Comparison of ENCODE assay signal across 18 mouse cellular contexts in the genomic region with DNA sequence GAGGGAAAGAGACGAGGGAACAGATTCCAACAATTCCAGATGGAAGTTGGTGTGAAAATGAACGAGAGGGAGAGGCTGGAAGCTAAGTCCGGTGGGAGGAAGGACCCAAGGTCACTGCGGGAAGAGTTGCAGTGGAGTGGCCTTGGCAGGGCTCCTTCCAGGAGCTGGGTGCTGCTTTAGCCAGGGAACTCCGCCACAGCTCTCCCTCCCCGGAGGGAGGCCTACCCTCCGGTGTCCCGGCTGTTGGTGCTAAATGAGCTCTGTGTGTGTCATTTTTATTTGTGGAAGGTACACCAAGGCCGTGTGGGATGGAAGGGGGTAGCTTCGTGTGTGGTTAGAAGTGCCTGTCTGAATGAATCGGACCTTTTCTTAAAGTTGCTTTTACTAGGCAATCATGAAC. TPM values are rescaled to one million over a fixed set of nuclear protein-coding genes. Genes with fewer than 3 reads are reported as not detected.
DNase-seq lines count a peak whose midpoint lies in the region; ATAC-seq lines count a peak whose summit lies in the region.
"Had no signal": no experiment of that assay in that cellular context is flagged by ENCODE, and none has a peak within 500 bp of the region (broad histone marks: within the 10 kb centered on the region; RNA-seq: fewer than 3 reads in every experiment).

No protein-coding gene starts in this region.

- 58% methylated on average over 11 of the region's 11 CpGs for WGBS in intestine, embryonic 15.5 days

- no peak for ATAC-seq in intestine, embryonic 15.5 days

- no peak overlapping the region for H3K4me2 ChIP-seq in intestine, embryonic 15.5 days (replicated peaks)
- H3K4me2 ChIP-seq: neural tube, embryonic 12.5 days had no signal

- peaks cover 38% of the 10 kb centered on the region for H3K4me1 ChIP-seq in intestine, embryonic 15.5 days (replicated peaks)

- H3K36me3 ChIP-seq in intestine, embryonic 15.5 days: no peaks in the 10 kb centered on the region
- H3K36me3 ChIP-seq: hindbrain, embryonic 10.5 days; neural tube, embryonic 12.5 days had no signal

- H3K9me3 ChIP-seq in intestine, embryonic 15.5 days: no peaks in the 10 kb centered on the region
- H3K9me3 ChIP-seq: hindbrain, embryonic 10.5 days; neural tube, embryonic 12.5 days had no signal

- H3K9ac ChIP-seq in intestine, embryonic 15.5 days: no peak overlapping the region
- H3K9ac ChIP-seq: neural tube, embryonic 12.5 days had no signal

- no peaks in the 10 kb centered on the region for H3K27me3 ChIP-seq in intestine, embryonic 15.5 days (replicated peaks)
- H3K27me3 ChIP-seq: neural tube, embryonic 12.5 days had no signal

- peak; percentile 53 for DNase-seq in heart, adult 8-10 months (ENCODE audit: low spot score)
- no peak for DNase-seq in heart, postnatal 25 days (ENCODE audit: low spot score)
- peak; percentile 69 for DNase-seq in adrenal gland, adult 2 months
- DNase-seq in adrenal gland, postnatal 36 days: peak; percentile 68 to 73
- DNase-seq in cerebellum, postnatal 14 days: no peak
- no peak for DNase-seq in embryo, embryonic 9.5 days (ENCODE audit: extremely low spot score)
- DNase-seq: cerebellum, adult 11-12 months; embryo, embryonic 11 days; kidney, adult 18-20 months; layer of hippocampus, adult 9-11 months; lung, postnatal 4 days; midbrain, embryonic 14.5 days; thymus, postnatal 36 days had no signal

- H3K27ac ChIP-seq in intestine, embryonic 15.5 days: 0 out of 2 replicates have a peak overlapping the region, but pooled peaks have one; percentile 2
- H3K27ac ChIP-seq: hindbrain, embryonic 10.5 days; neural tube, embryonic 12.5 days had no signal

- intact Hi-C loops in heart, postnatal 25 days (cut with DNase I): no loop called here

- H3K4me3 ChIP-seq in intestine, embryonic 15.5 days (replicated peaks): no peak overlapping the region
- H3K4me3 ChIP-seq: hindbrain, embryonic 10.5 days; neural tube, embryonic 12.5 days had no signal

RNA-seq across cellular contexts. Expression of a gene that starts 24.9 kb away (rescaled TPM):
- 10 to 100 TPM; 79.8 to 88.1 (median 84.4) TPM for total RNA-seq in heart, adult 8-10 months (2022)
- total RNA-seq in heart, postnatal 25 days (2021): 10 to 100 TPM; 72.3 to 80.0 TPM
- 10 to 100 TPM; 59.3 to 75.7 TPM for total RNA-seq in adrenal gland, adult 2 months (2021)
- polyA plus RNA-seq in adrenal gland, adult 2 months (2012; rRNA removed): 96.9 and 103 TPM in 2 replicates
- total RNA-seq in adrenal gland, postnatal 36 days (2021): 10 to 100 TPM; 57.8 to 84.4 TPM
- polyA plus RNA-seq in intestine, embryonic 15.5 days (2015; fragmentation: Nextera tagmentation; extraction: Ambion mirVana): 71.5 and 72.2 TPM in 2 replicates

RNA-seq across cellular contexts. Expression of a gene that starts 36.1 kb away (rescaled TPM):
- 1 to 10 TPM in 3 of 4 experiments, under 1 TPM in 1; 0.88 to 5.5 (median 3.0) TPM for total RNA-seq in heart, adult 8-10 months (2022)
- 1 to 10 TPM; 3.0 to 3.6 TPM for total RNA-seq in heart, postnatal 25 days (2021)
- 1 to 10 TPM; 2.8 to 3.1 TPM for total RNA-seq in adrenal gland, adult 2 months (2021)
- polyA plus RNA-seq in adrenal gland, adult 2 months (2012; rRNA removed): 0.44 and 0.74 TPM in 2 replicates
- 1 to 10 TPM; 1.3 to 1.4 TPM for total RNA-seq in adrenal gland, postnatal 36 days (2021)
- polyA plus RNA-seq in intestine, embryonic 15.5 days (2015; fragmentation: Nextera tagmentation; extraction: Ambion mirVana): 1.9 TPM in 1 of 2 replicates, not detected in the other
- polyA plus RNA-seq: hindbrain, embryonic 10.5 days; limb, embryonic 11.5 days; liver, embryonic 16.5 days; midbrain, embryonic 14.5 days; neural tube, embryonic 12.5 days had no signal

Comparison
In these comparisons a context has a peak if more than half of its experiments do, and no peak if none do; other contexts are left out.
1. DNase-seq: peak in heart, adult 8-10 months (single experiment), adrenal gland, adult 2 months (single experiment) and adrenal gland, postnatal 36 days (2 of 2); none in heart, postnatal 25 days (single experiment), cerebellum, postnatal 14 days (0 of 2) and embryo, embryonic 9.5 days (single experiment).